Mouse (Mus musculus): ENCODE data around the gene Ptprk. TPM values are rescaled to one million over a fixed set of nuclear protein-coding genes. Genes with fewer than 3 reads are reported as not detected.

Ptprk gene
- total RNA-seq, 1 experiment from 2014 or later, result not detected

DNA sequence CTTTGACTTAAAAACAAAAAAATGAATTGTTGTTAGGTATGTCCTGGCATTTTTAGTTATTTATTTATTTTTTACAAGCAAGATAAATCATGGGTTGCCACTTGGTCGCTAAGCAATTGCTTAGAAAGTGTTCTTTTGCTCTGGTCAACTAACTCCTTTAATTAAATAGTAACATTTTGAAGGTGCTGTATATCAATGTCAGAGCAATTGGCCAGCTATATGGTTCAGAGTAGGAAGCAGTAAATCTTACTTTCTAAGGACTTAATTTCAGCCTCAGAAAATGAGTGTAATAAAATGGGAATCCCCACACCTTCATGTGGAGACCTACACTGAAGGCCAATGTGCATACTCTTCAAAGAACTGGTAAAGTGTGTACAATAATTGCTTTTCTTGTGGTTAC is 300.3 kb downstream of the Ptprk start:
- ATAC-seq (replicated peaks; ENCODE audit: insufficient number of reproducible peaks, low FRiP score, low TSS enrichment, poor library complexity, severe bottlenecking), result no peak

DNA sequence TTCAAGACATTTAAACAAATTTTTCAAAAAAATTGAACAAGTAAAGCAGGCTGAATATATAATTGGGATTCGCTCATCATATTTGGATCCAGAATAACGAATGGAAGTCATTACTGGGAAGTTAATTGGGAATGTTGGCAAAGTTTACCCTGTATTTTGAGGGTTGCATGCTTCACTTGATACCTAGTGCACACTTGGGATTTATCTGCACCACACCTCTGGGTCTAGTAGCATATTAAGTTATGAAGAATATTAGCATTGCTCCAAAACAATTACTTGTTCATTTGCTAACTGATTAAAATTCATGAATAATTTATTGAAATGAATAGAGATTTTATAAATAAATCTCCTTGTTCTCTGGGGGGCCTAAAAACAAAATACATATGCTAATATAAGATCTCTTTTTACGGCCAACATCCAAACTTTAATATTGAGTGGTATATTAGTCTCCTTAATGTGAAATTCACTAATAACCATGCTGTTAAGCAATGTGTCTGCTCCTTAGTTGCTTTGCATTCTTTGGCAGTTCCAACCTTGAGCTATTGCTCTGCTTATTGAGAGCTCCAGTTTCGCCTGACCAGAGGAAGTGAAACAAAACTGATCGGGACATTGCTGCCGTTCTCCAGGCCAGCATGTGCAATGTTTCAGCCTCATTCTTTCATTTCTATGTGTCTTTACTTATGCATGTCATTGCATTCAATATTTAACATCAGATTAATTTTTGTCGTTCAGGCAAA is 305.3 kb downstream of the Ptprk start:
- no peak for ATAC-seq (replicated peaks; ENCODE audit: insufficient number of reproducible peaks, low FRiP score, low TSS enrichment, poor library complexity, severe bottlenecking)

DNA sequence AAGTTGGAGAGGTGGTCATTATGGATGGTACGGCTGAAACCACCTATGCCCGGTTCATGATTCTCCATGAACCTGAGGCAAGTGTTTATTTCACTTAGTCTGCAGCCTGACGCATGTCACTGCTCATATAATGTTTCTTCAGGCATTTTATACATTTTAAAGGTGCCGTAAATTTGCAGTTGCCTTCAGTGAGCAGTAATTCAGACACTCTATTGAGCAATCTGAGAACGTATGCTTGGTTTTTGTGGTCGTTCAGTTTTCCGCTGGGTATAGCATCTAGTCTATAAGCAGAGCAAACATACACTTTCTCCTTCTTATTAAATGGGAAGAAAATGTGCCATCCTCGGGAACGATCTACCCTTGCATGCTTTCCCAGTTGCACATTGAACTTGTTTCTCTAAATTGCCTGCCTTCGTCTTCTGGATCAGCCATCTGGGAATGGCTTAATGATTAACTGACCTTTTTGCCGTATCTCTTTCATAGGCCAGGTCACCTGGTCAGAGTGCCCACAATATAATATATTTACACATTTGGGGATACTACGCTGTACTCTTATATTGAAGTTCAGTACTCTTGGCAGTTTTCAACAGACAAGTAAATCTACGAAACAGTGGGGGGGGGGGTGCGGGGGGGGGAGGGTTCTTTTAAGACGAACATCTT is 313.1 kb downstream of the Ptprk start:
- no peak for ATAC-seq (replicated peaks; ENCODE audit: insufficient number of reproducible peaks, low FRiP score, low TSS enrichment, poor library complexity, severe bottlenecking)

DNA sequence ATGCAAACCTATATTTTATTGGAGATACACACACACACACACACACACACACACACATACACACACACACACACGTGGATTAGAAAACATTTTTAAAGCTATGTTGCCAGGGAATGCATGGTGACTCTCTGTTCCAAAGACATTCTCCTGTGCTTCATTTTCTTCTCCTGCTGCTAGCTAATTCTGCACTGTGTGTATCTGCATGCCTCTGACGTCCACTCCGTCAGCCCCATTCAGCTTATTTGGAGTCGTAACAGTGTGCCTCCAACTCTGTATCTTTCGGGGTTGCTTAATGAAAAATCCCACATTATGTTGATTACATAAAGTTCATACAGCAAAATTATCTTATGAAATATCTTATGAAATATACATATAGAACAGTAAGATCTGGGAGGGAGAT is 316.5 kb downstream of the Ptprk start:
- no peak for ATAC-seq (replicated peaks; ENCODE audit: insufficient number of reproducible peaks, low FRiP score, low TSS enrichment, poor library complexity, severe bottlenecking)

DNA sequence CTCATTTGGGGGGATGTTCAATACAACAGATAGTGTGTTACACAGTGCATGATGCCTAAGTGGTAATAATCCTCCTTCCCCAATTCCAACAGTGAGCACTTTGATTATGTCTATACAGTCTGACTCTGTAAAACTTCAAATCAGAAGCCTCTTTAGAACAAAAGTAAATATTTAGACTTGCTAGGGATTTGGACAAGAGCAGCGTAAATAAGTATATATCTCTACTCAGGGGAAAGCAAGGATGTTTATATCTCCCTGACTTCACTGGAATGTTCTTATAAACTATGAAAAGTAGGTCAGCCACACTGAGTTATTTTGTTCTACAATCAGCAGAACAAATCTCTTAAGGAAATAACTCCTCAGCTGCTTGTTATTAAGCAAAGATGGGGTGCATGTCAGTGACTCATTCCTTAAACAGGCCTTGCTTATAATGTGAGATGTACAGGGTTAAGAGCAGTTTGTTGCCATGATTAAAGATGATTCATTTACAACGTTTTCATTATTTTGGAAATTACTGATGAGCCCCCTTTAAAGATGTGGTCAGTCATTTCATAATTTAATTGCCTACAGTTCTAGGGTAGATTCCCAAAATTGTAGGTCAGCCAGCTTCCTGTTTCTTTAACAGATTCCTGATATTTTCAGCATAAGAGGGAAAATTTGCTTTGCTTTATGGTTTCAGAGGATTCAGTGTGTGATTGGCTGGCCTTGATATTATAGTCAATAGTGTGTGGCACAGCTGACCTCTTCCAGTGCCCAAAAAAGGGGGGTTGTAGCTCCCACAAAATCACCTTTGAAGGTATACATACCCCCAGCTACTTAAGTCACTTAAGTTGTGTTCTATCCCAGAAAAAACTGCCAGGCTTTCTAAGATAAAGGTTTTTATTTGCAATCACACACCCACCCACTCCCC is 321.2 kb downstream of the Ptprk start:
- ATAC-seq (replicated peaks; ENCODE audit: insufficient number of reproducible peaks, low FRiP score, low TSS enrichment, poor library complexity, severe bottlenecking), result no peak

DNA sequence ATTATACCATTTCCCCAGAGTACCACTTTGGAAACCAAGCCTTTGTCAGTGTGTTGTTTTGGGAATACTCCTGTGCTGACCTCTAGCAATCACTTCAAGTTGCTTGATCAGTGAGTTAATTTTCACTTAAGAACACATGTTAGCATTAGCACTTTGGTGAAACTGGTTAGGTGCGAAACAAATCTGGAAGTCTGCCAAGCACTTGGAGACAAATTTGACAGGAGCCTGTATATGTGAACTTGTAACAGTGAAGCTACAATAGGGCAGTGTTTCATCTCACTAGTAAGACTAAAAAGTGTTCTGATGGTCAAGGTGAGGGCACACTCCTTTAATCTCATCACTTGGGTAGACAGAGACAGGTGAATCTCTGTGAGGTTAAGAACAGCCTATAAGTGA is 321.9 kb downstream of the Ptprk start:
- ATAC-seq (replicated peaks; ENCODE audit: insufficient number of reproducible peaks, low FRiP score, low TSS enrichment, poor library complexity, severe bottlenecking), result no peak

DNA sequence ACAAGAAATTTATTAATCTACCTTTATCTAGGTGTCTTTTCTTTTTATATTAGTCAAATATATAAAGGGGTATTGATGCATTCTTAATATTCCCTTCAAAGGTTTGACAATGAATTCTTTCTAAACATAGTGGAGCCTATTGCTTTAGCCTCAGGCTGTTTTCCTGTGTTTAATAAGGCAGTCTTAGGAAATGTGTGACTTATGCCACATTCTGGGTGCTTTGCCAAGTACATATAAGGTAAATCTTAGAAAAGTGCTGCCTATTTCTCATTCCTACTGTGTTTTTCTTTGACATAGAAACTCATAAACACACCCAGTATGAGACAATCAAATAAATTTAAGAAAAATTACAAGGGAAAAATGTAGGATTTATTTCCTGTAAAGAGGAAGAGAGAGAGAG is 327.2 kb downstream of the Ptprk start:
- no peak for ATAC-seq (replicated peaks; ENCODE audit: insufficient number of reproducible peaks, low FRiP score, low TSS enrichment, poor library complexity, severe bottlenecking)

DNA sequence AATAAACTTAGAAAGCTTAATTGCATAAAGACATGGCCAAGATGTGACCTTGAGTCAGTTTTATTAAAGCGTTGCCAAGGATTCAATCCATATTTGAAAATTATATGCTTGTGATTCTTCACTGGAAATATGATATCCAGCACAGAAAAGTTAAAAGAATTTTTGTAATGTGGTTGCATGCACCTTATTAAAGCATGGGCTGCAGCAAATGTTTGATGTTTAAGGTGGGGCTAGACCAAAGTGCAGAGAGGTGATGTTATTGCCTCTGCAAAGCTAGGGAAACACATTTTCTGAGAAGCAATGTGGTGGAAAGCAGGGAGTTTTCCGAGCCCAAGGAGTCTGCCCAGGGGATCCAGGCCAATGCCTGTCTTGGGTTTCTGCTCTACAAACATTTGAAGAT is 334.4 kb downstream of the Ptprk start:
- ATAC-seq (replicated peaks; ENCODE audit: insufficient number of reproducible peaks, low FRiP score, low TSS enrichment, poor library complexity, severe bottlenecking), result no peak

DNA sequence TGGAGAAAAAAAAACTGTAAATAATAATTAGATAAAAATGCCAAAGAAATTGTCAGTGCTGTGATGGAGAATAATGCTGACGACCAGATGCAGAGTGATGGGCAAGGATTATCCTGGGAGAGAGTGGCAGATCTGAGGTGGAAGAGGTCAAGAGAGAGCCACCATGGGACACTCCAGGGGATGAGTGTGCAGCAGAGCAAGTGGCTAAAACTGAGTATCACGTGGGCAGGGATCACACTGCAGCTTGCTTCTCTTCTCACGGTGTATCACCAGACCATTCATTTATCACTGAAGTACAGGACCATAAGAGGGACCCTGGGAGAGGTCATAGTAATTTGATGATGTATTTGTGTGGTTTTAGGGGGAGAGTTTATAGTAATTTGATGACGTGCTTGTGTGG is 340.2 kb downstream of the Ptprk start:
- no peak for ATAC-seq (replicated peaks; ENCODE audit: insufficient number of reproducible peaks, low FRiP score, low TSS enrichment, poor library complexity, severe bottlenecking)

DNA sequence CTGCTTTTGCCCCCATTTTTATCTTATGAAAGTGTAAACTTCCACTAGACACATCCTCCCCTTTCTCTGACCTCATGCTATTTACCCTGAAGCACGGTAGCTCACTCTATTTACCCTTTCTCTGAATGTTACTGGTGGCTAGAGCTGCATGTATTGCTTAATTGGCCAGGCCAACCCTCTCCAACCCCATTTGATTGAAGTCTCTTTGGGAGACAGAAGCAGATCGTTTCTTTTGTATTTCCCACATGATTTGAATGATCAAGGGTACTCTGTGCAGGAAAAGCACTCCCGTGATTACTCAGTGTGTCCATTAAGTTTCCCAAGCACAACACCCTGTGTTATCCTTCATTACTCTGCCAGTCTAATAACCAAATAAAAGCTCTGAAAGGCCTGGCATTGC is 348.0 kb downstream of the Ptprk start:
- ATAC-seq (replicated peaks; ENCODE audit: insufficient number of reproducible peaks, low FRiP score, low TSS enrichment, poor library complexity, severe bottlenecking), result no peak

DNA sequence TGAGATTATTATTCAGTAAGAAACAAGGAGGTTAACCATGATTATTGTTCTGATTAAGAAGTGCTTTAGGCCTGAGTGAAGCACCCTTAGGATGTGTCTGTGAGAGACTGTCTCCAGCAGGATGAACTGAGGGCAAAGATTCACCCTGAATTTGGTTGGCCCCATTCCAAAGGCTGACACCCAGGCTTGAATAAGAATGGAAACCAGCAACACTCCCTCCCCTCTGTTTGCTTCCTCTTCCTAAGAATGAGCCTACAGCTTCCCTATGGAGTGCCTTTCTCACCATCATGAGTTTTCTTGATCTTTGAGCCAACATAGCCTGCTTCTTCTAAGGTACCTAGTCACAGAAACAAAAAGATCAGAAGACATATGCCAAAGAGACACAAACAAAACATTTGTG is 350.8 kb downstream of the Ptprk start:
- ATAC-seq (replicated peaks; ENCODE audit: insufficient number of reproducible peaks, low FRiP score, low TSS enrichment, poor library complexity, severe bottlenecking), result no peak

DNA sequence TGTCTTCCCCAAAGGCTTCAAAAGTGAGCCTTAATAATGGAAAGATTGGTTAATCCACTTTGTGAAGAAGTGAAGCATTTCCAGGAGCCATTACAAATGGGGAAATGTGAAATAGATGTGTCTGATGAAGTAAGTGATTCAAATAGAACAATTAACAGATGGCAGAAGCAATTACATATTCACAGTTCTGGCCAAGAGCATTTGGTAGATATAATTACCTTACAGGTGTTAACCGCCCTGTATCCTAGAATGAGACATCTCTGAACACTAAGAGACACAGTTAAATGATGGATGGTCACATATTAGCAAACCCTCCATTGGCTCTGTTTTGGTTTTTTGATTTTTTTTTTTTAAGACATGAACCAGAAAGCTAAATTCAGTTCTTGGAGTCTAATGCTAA is 361.5 kb downstream of the Ptprk start:
- ATAC-seq (replicated peaks; ENCODE audit: insufficient number of reproducible peaks, low FRiP score, low TSS enrichment, poor library complexity, severe bottlenecking), result no peak

DNA sequence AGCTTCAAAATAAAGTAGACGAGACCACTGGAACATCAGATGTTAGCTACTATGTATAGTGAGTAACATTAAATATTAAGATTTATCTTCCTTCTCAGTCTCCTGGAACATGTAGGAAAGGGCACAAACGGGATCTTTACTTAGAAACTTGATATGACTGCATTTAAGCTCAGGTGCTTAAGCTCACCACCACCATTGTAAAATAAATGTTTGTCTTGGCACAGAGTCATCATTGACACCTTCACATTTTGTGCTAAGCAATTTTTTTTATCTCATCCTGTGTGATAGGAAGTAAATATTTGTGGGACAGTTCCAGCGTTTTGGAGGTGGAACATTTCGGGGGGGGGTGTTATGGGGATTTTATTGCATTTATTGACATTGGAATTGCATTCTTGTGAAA is 375.2 kb downstream of the Ptprk start:
- ATAC-seq (replicated peaks; ENCODE audit: insufficient number of reproducible peaks, low FRiP score, low TSS enrichment, poor library complexity, severe bottlenecking), result no peak

DNA sequence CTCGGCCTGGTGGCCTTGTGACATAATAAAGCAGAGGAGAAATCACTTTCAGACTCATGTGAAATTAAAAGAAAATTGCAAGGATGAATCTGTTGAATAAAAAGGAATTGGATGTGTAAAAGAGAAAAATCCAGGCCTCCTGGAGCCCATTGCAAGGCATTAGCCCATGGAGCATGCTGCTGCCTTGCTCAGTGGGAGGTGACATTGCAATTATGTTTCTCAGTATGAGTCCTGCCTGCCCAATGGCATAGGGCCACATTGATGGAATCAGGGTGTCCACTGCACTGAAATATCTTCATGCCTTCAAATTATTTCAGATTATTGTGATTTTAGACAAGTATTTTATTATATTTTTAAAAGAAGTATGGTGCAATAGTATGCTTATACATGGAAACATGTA is 376.0 kb downstream of the Ptprk start:
- ATAC-seq (replicated peaks; ENCODE audit: insufficient number of reproducible peaks, low FRiP score, low TSS enrichment, poor library complexity, severe bottlenecking), result no peak

DNA sequence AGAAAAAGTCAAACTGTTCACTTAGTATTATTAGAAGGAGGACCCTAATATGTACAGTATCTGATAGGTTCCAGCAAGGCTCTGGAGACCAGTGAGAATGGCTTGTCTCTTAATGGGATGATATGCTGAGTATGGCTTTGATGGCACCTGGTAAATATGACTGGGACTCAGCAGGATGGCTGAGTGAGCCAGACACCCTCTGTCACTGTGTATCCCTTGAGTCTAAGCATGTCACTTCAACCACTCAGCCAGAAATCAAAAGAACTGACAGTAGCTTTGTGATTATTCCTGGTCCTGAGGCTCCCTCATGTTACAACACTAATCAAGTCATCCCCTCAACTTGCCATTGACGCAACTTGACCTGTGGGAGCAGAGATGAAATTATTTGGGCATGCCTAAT is 383.4 kb downstream of the Ptprk start:
- ATAC-seq (replicated peaks; ENCODE audit: insufficient number of reproducible peaks, low FRiP score, low TSS enrichment, poor library complexity, severe bottlenecking), result no peak

DNA sequence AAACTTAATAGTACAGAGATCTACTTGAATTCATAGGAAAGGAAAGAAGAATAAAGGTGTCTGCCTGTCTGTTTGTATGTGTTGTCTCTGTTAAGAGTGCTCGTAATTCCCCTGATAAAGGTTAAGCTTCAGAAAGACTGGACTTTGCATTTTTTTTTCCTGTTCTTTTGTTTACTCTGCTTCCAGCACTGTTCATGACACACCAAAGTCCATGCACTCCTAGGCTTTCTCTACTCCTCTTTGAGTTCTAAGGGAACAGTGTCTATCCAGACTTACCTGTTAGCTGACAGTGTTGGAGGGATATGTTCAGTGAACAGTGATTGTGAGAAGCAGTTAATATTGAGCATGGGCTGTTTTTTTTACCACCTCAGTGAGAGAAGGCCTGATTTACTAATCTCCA is 385.3 kb downstream of the Ptprk start:
- ATAC-seq (replicated peaks; ENCODE audit: insufficient number of reproducible peaks, low FRiP score, low TSS enrichment, poor library complexity, severe bottlenecking), result no peak

DNA sequence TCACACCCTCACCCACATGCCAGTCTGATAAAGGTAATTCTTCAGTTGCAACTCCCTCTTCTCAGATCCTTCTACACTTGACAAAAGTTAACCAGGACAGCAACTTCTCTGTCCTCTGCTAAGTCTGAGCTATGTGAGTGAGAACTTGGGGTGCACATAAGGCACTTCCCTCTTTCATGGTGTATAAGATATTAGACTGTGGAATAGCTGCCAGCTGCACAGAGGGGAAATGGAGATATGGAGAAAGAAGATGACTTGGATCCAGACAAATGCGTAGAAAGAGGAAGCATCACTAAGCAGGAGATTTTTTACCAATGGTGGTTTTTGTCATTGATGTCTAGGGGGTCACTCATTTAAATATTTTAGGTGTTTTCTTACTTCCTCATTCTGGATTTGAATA is 389.1 kb downstream of the Ptprk start:
- ATAC-seq (replicated peaks; ENCODE audit: insufficient number of reproducible peaks, low FRiP score, low TSS enrichment, poor library complexity, severe bottlenecking), result no peak

DNA sequence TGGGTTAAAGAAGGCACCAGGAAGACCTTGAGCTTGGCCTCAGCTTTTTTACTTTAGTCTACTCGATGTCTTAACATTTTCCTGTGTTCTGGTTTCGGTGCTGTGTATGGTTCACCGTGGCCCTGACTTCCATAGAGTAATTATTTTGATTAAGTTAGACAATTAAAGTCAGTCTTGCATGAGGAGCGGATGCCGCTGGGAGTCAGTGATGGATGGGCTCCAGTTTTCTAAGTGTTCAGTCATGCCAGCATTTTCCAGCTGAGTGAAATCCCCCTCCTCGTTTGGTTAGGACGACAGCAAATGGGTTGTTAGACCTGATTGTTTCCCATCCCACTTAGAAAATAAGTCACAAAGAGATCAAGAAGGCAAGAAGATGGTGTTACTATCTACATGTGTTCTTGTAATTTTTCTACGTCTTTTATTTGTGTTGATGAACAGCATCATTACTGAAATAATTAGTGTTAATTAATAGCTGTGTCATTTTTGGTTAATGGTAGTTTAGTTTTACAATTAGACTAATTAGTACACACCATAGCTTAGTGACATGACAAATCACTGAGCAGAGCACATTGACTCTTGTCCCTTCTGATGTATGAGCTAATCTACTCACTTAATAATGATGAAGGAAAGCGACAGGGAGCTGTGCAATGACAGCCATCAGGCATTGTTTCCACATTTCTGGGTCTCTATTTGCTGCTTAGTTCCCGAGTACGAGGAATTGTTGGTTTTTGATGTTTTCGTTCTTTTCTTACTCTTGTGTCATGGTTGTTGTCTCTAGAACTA is 390.3 kb downstream of the Ptprk start:
- no peak for ATAC-seq (replicated peaks; ENCODE audit: insufficient number of reproducible peaks, low FRiP score, low TSS enrichment, poor library complexity, severe bottlenecking)

DNA sequence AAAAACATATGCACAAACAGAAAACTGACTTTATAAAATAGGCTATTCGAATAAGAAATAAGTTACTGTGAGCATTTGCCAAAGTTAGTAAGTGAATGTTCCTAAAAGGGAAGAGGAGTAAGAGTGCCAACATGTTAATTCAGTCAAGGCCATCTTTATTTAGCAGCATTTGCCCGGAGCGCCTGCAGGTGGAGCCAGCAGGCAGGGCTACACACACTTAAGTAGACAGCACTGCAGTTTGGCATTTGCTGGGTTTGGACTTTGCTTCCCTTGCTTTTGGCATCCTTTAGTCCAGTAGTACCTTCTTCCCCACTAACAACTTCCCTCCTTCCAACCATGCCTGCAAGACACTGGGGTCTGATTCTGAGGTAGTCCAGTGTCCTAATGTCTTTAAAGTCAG is 411.0 kb downstream of the Ptprk start:
- ATAC-seq (replicated peaks; ENCODE audit: insufficient number of reproducible peaks, low FRiP score, low TSS enrichment, poor library complexity, severe bottlenecking), result no peak

Data from monocyte, adult 5-6 weeks (primary cell).